Mouse (Mus musculus): ENCODE results near the gene Traf3.

DNA sequence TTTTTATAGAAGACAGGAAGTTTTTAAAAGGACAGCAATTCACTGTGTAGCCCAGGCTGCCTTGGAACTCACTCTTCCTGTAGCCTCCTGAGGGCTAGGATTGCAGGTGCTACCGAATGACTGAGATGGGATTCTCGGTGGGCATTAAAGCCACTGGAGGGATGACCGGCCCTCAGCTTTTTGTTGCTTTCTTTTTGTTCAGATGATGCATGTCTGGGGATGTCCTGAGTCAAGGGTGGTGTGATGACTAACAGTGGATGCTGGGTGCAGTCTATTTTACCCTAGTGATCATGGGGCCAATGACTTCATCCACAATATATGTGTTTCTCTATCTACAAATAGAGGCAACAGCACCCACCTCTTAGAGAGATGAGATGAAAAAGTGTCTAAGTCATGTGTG, 20.8 kb downstream of the Traf3 start:
- TF ChIP-seq GATA1 (IDR thresholded peaks at IDR 0.05; ENCODE audit: low read length): no peak
- no peak for TF ChIP-seq TAL1 (IDR thresholded peaks at IDR 0.05; ENCODE audit: low read length)

Data from erythroblast, embryonic 14.5 days (primary cell).